Mouse (Mus musculus) olfactory bulb, adult 2 months (tissue): ENCODE results near the gene Cdc14b.

Source experiments
- CTCF ChIP-seq: fragments of 200-500 bp; IDR thresholded peaks from 2 replicates; pipeline ENCODE4 v1.5.1; 2012; ENCODE audit warnings: low read depth, mild to moderate bottlenecking, low read length, moderate library complexity; ENCODE audit not compliant: insufficient read depth
- POLR2A ChIP-seq: fragments of 200-500 bp; IDR thresholded peaks from 2 replicates; pipeline ENCODE4 v1.6.1; 2012; ENCODE audit warnings: mild to moderate bottlenecking, low read depth, low read length, moderate library complexity; ENCODE audit not compliant: insufficient read depth

DNA sequence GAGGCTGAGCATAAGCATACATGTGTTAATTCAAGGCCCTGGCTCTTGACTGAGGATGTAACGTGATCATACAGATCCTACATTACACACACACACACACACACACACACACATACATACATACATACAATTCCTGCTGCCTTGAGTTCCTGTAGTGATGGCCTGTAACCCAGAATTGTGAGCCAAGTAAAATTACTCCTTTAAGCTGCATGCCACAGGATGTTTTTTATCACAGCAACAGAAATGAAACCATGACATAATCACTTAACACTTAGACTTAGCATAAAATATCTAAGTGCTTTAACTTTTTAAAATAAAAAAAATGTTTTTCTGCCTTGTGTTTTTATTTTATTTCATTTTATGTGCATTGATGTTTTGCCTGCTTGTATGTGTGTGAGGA is 24.0 kb upstream of the Cdc14b start:
- no peak for TF ChIP-seq CTCF
- no peak for TF ChIP-seq POLR2A
